Mouse (Mus musculus) spleen, adult 12 weeks (tissue): ENCODE results near the gene Heatr9.
"Not testable (repeated sequence)": the region's sequence is repeated elsewhere in the genome, so short reads cannot be mapped to it uniquely, and the experiment has no call there.

Source experiments
- DNase-seq: peaks from one replicate; pipeline ENCODE4 v3.0.0; 2022; ENCODE audit warnings: low spot score

The Heatr9 gene

GRCm38 (mm10) chr11:83522075-83522474, at the start of gene Heatr9:
TSS of gene Heatr9 (minus strand) at chr11:83522175.
- DNase-seq: no peak

GRCm38 (mm10) chr11:83570189-83570588, 48.2 kb upstream of the Heatr9 start:
- DNase-seq: no peak

GRCm38 (mm10) chr11:83569249-83569648, 47.3 kb upstream of the Heatr9 start:
- no peak for DNase-seq

GRCm38 (mm10) chr11:83568786-83569185, 46.8 kb upstream of the Heatr9 start:
- no peak for DNase-seq

GRCm38 (mm10) chr11:83568061-83568460, 46.1 kb upstream of the Heatr9 start:
- no peak for DNase-seq

GRCm38 (mm10) chr11:83567311-83567710, 45.3 kb upstream of the Heatr9 start:
- DNase-seq: no peak

GRCm38 (mm10) chr11:83566617-83567016, 44.6 kb upstream of the Heatr9 start:
- no peak for DNase-seq

GRCm38 (mm10) chr11:83563754-83564153, 41.8 kb upstream of the Heatr9 start:
- DNase-seq: no peak

- no peak for DNase-seq
Observed at GRCm38 (mm10) chr11:83562311-83562887, 40.4 kb upstream of the Heatr9 start.

GRCm38 (mm10) chr11:83560405-83560804, 38.4 kb upstream of the Heatr9 start:
- DNase-seq: no peak

GRCm38 (mm10) chr11:83557074-83557473, 35.1 kb upstream of the Heatr9 start:
- DNase-seq: no peak

GRCm38 (mm10) chr11:83556085-83556781, 34.3 kb upstream of the Heatr9 start:
- no peak for DNase-seq

GRCm38 (mm10) chr11:83551668-83552067, 29.7 kb upstream of the Heatr9 start:
- no peak for DNase-seq

- not testable (repeated sequence) for DNase-seq
Observed at GRCm38 (mm10) chr11:83551037-83551436, 29.1 kb upstream of the Heatr9 start.

GRCm38 (mm10) chr11:83550186-83550632, 28.2 kb upstream of the Heatr9 start:
- no peak for DNase-seq

GRCm38 (mm10) chr11:83544214-83544613, 22.2 kb upstream of the Heatr9 start:
- DNase-seq: no peak

- DNase-seq: no peak
Observed at GRCm38 (mm10) chr11:83541415-83541814, 19.4 kb upstream of the Heatr9 start.

GRCm38 (mm10) chr11:83540931-83541330, 19.0 kb upstream of the Heatr9 start:
- no peak for DNase-seq

- DNase-seq: no peak
Observed at GRCm38 (mm10) chr11:83538705-83539314, 16.8 kb upstream of the Heatr9 start.

- DNase-seq: no peak
Observed at GRCm38 (mm10) chr11:83536831-83537230, 14.9 kb upstream of the Heatr9 start.

- DNase-seq: no peak
Observed at GRCm38 (mm10) chr11:83534609-83535423, 12.8 kb upstream of the Heatr9 start.

GRCm38 (mm10) chr11:83534143-83534542, 12.2 kb upstream of the Heatr9 start:
- DNase-seq: no peak
